Mouse (Mus musculus): ENCODE measurements around the gene Cyb561d2. TPM values are rescaled to one million over a fixed set of nuclear protein-coding genes. Genes with fewer than 3 reads are reported as not detected.
"Not testable (repeated sequence)": the region's sequence is repeated elsewhere in the genome, so short reads cannot be mapped to it uniquely, and the experiment has no call there.

Cyb561d2 gene
- polyA plus RNA-seq, 1 experiment from 2014 or later = 13.1 TPM

GRCm38 (mm10) chr9:107568331-107569261 lies 26.6 kb upstream of the Cyb561d2 start:
- Histone ChIP-seq H3K27me3 (ENCODE audit: control insufficient read depth, insufficient read depth, low read length) (no peaks in the 10 kb centered on the region), H3K4me2 (ENCODE audit: low read depth, severe bottlenecking) (peak overlapping the region; percentile 93), H3K9me3 (ENCODE audit: control insufficient read depth, low read length) (no peaks in the 10 kb centered on the region), H3K36me3 (ENCODE audit: control insufficient read depth, insufficient read depth, low read length) (peaks cover 21% of the 10 kb centered on the region; the same call in 1 of the 2 replicates), H3K27ac (replicated peaks; ENCODE audit: low read depth, low read length) (peak overlapping the region; percentile 73), H3K4me1 (ENCODE audit: control insufficient read depth, insufficient read depth, low read length) (peaks cover 26% of the 10 kb centered on the region), H3K4me3 (ENCODE audit: low read depth, low read length) (peak overlapping the region; percentile 84), H3K9ac (ENCODE audit: low read length) (peak overlapping the region; percentile 89)
- under 1% methylated on average over 41 of the region's 41 CpGs for WGBS
- ATAC-seq (ENCODE audit: insufficient number of reproducible peaks, low FRiP score, low TSS enrichment, low read depth) = peak; percentile 77
- peak; percentile 88 for DNase-seq (ENCODE audit: low spot score)

- peaks cover 26% of the 10 kb centered on the region for H3K4me1 ChIP-seq (ENCODE audit: control insufficient read depth, insufficient read depth, low read length)
- peak within 1 kb of the TSS; percentile 73 for H3K27ac ChIP-seq (replicated peaks; ENCODE audit: low read depth, low read length)
- peaks cover 18% of the 10 kb centered on the region; the same call in 1 of the 2 replicates for H3K36me3 ChIP-seq (ENCODE audit: control insufficient read depth, insufficient read depth, low read length)
- 5% methylated on average over 18 of the region's 18 CpGs for WGBS
- peak within 1 kb of the TSS; percentile 93 for H3K4me2 ChIP-seq (ENCODE audit: low read depth, severe bottlenecking)
- DNase-seq (ENCODE audit: low spot score) = peak; percentile 43
- H3K4me3 ChIP-seq (ENCODE audit: low read depth, low read length) = peak within 1 kb of the TSS; percentile 84
- ATAC-seq (ENCODE audit: insufficient number of reproducible peaks, low FRiP score, low TSS enrichment, low read depth) = no peak
- no peaks in the 10 kb centered on the region for H3K9me3 ChIP-seq (ENCODE audit: control insufficient read depth, low read length)
- H3K9ac ChIP-seq (ENCODE audit: low read length) = peak within 1 kb of the TSS; percentile 89
- no peaks in the 10 kb centered on the region for H3K27me3 ChIP-seq (ENCODE audit: control insufficient read depth, insufficient read depth, low read length)
These were observed 25.8 kb upstream of the Cyb561d2 start, which contains the start of gene Hyal2 for GRCm38 (mm10) chr9:107567702-107568319. Hyal2 (plus strand) TSS chr9:107567945.

DNA sequence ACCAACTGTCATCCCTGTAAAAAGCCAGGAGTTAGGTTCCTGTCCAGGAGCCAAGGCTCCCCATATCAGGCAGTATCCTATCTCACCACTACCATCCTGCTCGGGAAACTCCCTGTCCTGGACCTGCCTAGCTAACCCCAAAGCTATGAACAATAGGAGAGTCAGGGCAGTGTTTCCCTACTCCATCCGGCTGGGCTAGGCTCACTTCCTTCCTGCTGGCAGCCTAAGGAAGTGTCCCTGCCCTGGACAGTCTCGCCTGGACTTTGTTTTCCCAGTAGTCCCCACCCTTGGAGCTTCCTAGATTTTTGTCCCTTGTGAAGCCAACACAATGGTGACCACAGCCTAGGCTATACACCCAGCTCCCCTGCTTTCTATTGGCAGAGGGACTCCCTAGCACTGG lies 24.9 kb upstream of the Cyb561d2 start:
- Histone ChIP-seq H3K9ac (ENCODE audit: low read length) (no peak overlapping the region), H3K36me3 (ENCODE audit: control insufficient read depth, insufficient read depth, low read length) (peaks cover 10% of the 10 kb centered on the region; the same call in 1 of the 2 replicates), H3K4me3 (ENCODE audit: low read depth, low read length) (no peak overlapping the region), H3K4me1 (ENCODE audit: control insufficient read depth, insufficient read depth, low read length) (peaks cover 26% of the 10 kb centered on the region), H3K4me2 (ENCODE audit: low read depth, severe bottlenecking) (no peak overlapping the region), H3K9me3 (ENCODE audit: control insufficient read depth, low read length) (no peaks in the 10 kb centered on the region), H3K27ac (replicated peaks; ENCODE audit: low read depth, low read length) (no peak overlapping the region), H3K27me3 (ENCODE audit: control insufficient read depth, insufficient read depth, low read length) (no peaks in the 10 kb centered on the region)
- ATAC-seq (ENCODE audit: insufficient number of reproducible peaks, low FRiP score, low TSS enrichment, low read depth) (no peak), DNase-seq (ENCODE audit: low spot score) (no peak)
- WGBS = 76% methylated on average over 3 of the region's 3 CpGs

DNA sequence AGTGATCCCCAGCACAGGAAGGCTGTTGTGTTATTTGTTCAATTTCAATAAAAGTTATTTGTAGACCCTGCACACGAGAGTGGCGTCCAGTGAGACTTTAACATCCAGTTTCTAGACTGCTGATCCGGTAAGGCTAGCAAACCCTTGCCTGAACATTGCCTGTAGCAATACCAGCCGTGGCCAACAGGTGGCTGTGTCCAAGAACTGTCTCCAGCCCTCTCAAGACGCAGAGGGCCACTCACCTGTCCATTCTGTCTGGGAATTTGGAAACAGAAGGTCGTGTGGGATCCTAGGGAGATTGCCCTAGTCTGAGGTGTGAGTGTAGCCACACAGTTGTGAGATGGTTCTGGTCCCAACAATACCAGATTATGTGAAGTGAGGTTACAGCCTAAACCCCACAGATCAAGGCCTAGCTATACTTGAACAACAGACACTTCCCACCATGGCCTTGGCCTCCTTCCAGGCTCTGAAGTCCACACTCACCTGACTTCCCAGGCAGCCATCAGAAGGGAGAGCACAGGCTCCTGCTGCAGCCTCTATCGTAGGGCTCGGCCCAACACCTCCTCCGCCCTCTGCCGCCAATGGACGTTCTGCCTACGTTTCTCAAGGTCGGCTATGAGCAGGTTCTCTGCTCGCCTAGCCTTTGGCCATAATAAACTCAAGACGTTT lies 24.2 kb upstream of the Cyb561d2 start:
- Histone ChIP-seq H3K9me3 (ENCODE audit: control insufficient read depth, low read length) (no peaks in the 10 kb centered on the region), H3K27ac (replicated peaks; ENCODE audit: low read depth, low read length) (no peak overlapping the region), H3K4me2 (ENCODE audit: low read depth, severe bottlenecking) (no peak overlapping the region), H3K4me3 (ENCODE audit: low read depth, low read length) (no peak overlapping the region), H3K9ac (ENCODE audit: low read length) (no peak overlapping the region), H3K36me3 (ENCODE audit: control insufficient read depth, insufficient read depth, low read length) (peaks cover 11% of the 10 kb centered on the region; the same call in 1 of the 2 replicates), H3K27me3 (ENCODE audit: control insufficient read depth, insufficient read depth, low read length) (no peaks in the 10 kb centered on the region), H3K4me1 (ENCODE audit: control insufficient read depth, insufficient read depth, low read length) (peaks cover 26% of the 10 kb centered on the region)
- peak; percentile 91 for DNase-seq (ENCODE audit: low spot score)
- no peak for ATAC-seq (ENCODE audit: insufficient number of reproducible peaks, low FRiP score, low TSS enrichment, low read depth)
- 65% methylated on average over 15 of the region's 15 CpGs for WGBS

- H3K27me3 ChIP-seq (ENCODE audit: control insufficient read depth, insufficient read depth, low read length); H3K4me3 ChIP-seq (ENCODE audit: low read depth, low read length); H3K9ac ChIP-seq (ENCODE audit: low read length); H3K27ac ChIP-seq (replicated peaks; ENCODE audit: low read depth, low read length); ATAC-seq (ENCODE audit: insufficient number of reproducible peaks, low FRiP score, low TSS enrichment, low read depth); H3K9me3 ChIP-seq (ENCODE audit: control insufficient read depth, low read length); H3K36me3 ChIP-seq (ENCODE audit: control insufficient read depth, insufficient read depth, low read length); DNase-seq (ENCODE audit: low spot score); H3K4me2 ChIP-seq (ENCODE audit: low read depth, severe bottlenecking): not testable (repeated sequence)
- 45% methylated on average over 5 of the region's 5 CpGs for WGBS
- peaks cover 22% of the 10 kb centered on the region for H3K4me1 ChIP-seq (ENCODE audit: control insufficient read depth, insufficient read depth, low read length)
These were observed 23.6 kb upstream of the Cyb561d2 start for GRCm38 (mm10) chr9:107565556-107565955.

GRCm38 (mm10) chr9:107563029-107563581 lies 21.1 kb upstream of the Cyb561d2 start, which contains the start of gene Tusc2:
Tusc2 (plus strand) TSS chr9:107563255.
- under 1% methylated on average over 46 of the region's 46 CpGs for WGBS
- peak within 1 kb of the TSS; percentile 72 for H3K9ac ChIP-seq (ENCODE audit: low read length)
- peaks cover 14% of the 10 kb centered on the region for H3K4me1 ChIP-seq (ENCODE audit: control insufficient read depth, insufficient read depth, low read length)
- peak; percentile 88 for ATAC-seq (ENCODE audit: insufficient number of reproducible peaks, low FRiP score, low TSS enrichment, low read depth)
- peaks cover 16% of the 10 kb centered on the region for H3K36me3 ChIP-seq (ENCODE audit: control insufficient read depth, insufficient read depth, low read length)
- peak; percentile 94 for DNase-seq (ENCODE audit: low spot score)
- H3K4me3 ChIP-seq (ENCODE audit: low read depth, low read length) = peak within 1 kb of the TSS; percentile 79
- H3K4me2 ChIP-seq (ENCODE audit: low read depth, severe bottlenecking) = peak within 1 kb of the TSS; percentile 80
- H3K9me3 ChIP-seq (ENCODE audit: control insufficient read depth, low read length) = no peaks in the 10 kb centered on the region
- H3K27ac ChIP-seq (replicated peaks; ENCODE audit: low read depth, low read length) = no peak within 1 kb of the TSS
- no peaks in the 10 kb centered on the region for H3K27me3 ChIP-seq (ENCODE audit: control insufficient read depth, insufficient read depth, low read length)

GRCm38 (mm10) chr9:107556346-107556745 lies 14.4 kb upstream of the Cyb561d2 start:
- Histone ChIP-seq H3K9ac (ENCODE audit: low read length) (no peak overlapping the region), H3K4me3 (ENCODE audit: low read depth, low read length) (no peak overlapping the region), H3K4me2 (ENCODE audit: low read depth, severe bottlenecking) (peak overlapping the region; percentile 83; the same call in 1 of the 2 replicates), H3K27me3 (ENCODE audit: control insufficient read depth, insufficient read depth, low read length) (no peaks in the 10 kb centered on the region), H3K4me1 (ENCODE audit: control insufficient read depth, insufficient read depth, low read length) (peaks cover 35% of the 10 kb centered on the region), H3K9me3 (ENCODE audit: control insufficient read depth, low read length) (no peaks in the 10 kb centered on the region), H3K27ac (replicated peaks; ENCODE audit: low read depth, low read length) (no peak overlapping the region), H3K36me3 (ENCODE audit: control insufficient read depth, insufficient read depth, low read length) (peaks cover 20% of the 10 kb centered on the region)
- WGBS = 84% methylated on average over 3 of the region's 3 CpGs
- no peak for ATAC-seq (ENCODE audit: insufficient number of reproducible peaks, low FRiP score, low TSS enrichment, low read depth)
- DNase-seq (ENCODE audit: low spot score) = no peak

DNA sequence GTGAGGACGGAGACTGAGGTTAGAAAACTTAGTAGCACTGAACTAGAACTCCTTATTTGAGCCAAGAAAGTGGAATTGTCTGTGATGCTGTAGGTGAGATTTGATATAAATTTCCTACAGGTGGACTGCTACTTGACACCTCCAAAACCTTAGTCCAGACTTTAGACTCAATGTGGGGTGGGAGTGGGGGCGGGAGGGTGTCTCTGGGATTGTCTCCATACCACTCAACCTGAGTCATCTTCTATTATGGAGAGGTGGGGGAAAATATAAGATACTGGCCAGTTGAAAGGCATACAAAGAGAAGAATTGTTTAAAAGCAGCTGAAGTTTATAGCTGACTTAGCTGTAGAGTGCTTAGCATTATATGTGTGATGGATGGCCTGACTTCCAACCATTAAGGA lies 13.7 kb upstream of the Cyb561d2 start:
- ATAC-seq (ENCODE audit: insufficient number of reproducible peaks, low FRiP score, low TSS enrichment, low read depth) (no peak), DNase-seq (ENCODE audit: low spot score) (no peak)
- Histone ChIP-seq H3K4me3 (ENCODE audit: low read depth, low read length) (peak overlapping the region; percentile 78), H3K27me3 (ENCODE audit: control insufficient read depth, insufficient read depth, low read length) (no peaks in the 10 kb centered on the region), H3K9me3 (ENCODE audit: control insufficient read depth, low read length) (no peaks in the 10 kb centered on the region), H3K4me2 (ENCODE audit: low read depth, severe bottlenecking) (peak overlapping the region; percentile 83), H3K9ac (ENCODE audit: low read length) (peak overlapping the region; percentile 79), H3K4me1 (ENCODE audit: control insufficient read depth, insufficient read depth, low read length) (peaks cover 41% of the 10 kb centered on the region), H3K27ac (replicated peaks; ENCODE audit: low read depth, low read length) (no peak overlapping the region; the same call in 1 of the 2 replicates), H3K36me3 (ENCODE audit: control insufficient read depth, insufficient read depth, low read length) (peaks cover 20% of the 10 kb centered on the region)
- WGBS = 53% methylated on average over 2 of the region's 2 CpGs
